Mouse (Mus musculus): ENCODE data around the gene Magea6. TPM values are rescaled to one million over a fixed set of nuclear protein-coding genes. Genes with fewer than 3 reads are reported as not detected.
"Not testable (repeated sequence)": the region's sequence is repeated elsewhere in the genome, so short reads cannot be mapped to it uniquely, and the experiment has no call there.

Gene Magea6
- not detected in 2 replicates for polyA plus RNA-seq (2014; fragmentation: Nextera tagmentation; extraction: Ambion mirVana)

- H3K27ac ChIP-seq (ENCODE audit: low read depth, low read length); H3K36me3 ChIP-seq (ENCODE audit: control insufficient read depth, insufficient read depth, low read length); H3K4me3 ChIP-seq (ENCODE audit: low read length); H3K4me1 ChIP-seq (ENCODE audit: control insufficient read depth, insufficient read depth, low read length); H3K4me2 ChIP-seq (replicated peaks; ENCODE audit: low read depth, low read length); ATAC-seq (ENCODE audit: low FRiP score, low TSS enrichment); H3K9me3 ChIP-seq (ENCODE audit: control insufficient read depth, low read length); H3K9ac ChIP-seq (ENCODE audit: low read depth, low read length); H3K27me3 ChIP-seq (ENCODE audit: control insufficient read depth, insufficient read depth, low read length): not testable (repeated sequence)
- 74% methylated on average over 1 of the region's 1 CpGs for WGBS
These were observed at the start of gene Magea6 for GRCm38 (mm10) chrX:154935887-154936286. Magea6 (minus strand) TSS chrX:154935987.

DNA sequence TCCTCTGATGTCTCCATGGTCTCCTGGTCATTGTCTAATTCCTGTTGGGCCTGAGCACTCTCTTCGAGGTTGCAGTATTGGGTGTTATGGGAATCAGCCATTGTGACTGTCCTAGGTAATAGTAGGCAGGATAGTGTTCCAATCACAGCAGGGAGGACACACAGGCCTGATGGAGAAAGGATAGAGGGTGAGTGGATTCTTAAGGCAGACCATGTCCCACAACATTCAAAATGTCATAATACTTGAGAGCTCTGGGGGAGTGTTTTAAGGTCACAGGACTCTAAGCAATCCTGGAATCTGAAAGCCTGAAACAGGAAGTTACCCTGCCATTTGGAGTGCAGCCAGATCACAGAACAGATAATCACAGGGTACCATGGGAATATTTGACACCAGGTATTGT is 13.6 kb upstream of the Magea6 start, which contains the start of gene Magea3:
Gene Magea3, minus strand, starts transcription at position 101 of the 400 bp plus-strand sequence.
- not testable (repeated sequence) for H3K27ac ChIP-seq (ENCODE audit: low read depth, low read length); H3K4me2 ChIP-seq (replicated peaks; ENCODE audit: low read depth, low read length); H3K27me3 ChIP-seq (ENCODE audit: control insufficient read depth, insufficient read depth, low read length); ATAC-seq (ENCODE audit: low FRiP score, low TSS enrichment); H3K36me3 ChIP-seq (ENCODE audit: control insufficient read depth, insufficient read depth, low read length); H3K9ac ChIP-seq (ENCODE audit: low read depth, low read length); H3K4me3 ChIP-seq (ENCODE audit: low read length); H3K9me3 ChIP-seq (ENCODE audit: control insufficient read depth, low read length); H3K4me1 ChIP-seq (ENCODE audit: control insufficient read depth, insufficient read depth, low read length)
- WGBS: 78% methylated on average over 1 of the region's 1 CpGs

- not testable (repeated sequence) for H3K4me2 ChIP-seq (replicated peaks; ENCODE audit: low read depth, low read length); H3K4me3 ChIP-seq (ENCODE audit: low read length); H3K9me3 ChIP-seq (ENCODE audit: control insufficient read depth, low read length); H3K4me1 ChIP-seq (ENCODE audit: control insufficient read depth, insufficient read depth, low read length); H3K9ac ChIP-seq (ENCODE audit: low read depth, low read length); H3K27ac ChIP-seq (ENCODE audit: low read depth, low read length); ATAC-seq (ENCODE audit: low FRiP score, low TSS enrichment); H3K27me3 ChIP-seq (ENCODE audit: control insufficient read depth, insufficient read depth, low read length); H3K36me3 ChIP-seq (ENCODE audit: control insufficient read depth, insufficient read depth, low read length)
- WGBS: 85% methylated on average over 3 of the region's 3 CpGs
These were observed 45.6 kb downstream of the Magea6 start, which contains the start of gene Cldn34b1 for GRCm38 (mm10) chrX:154890167-154890566. Cldn34b1 (minus strand) TSS chrX:154890267.

Other genes with a start within 250 kb of the Magea6 start
- gene Cldn34b1, start 45.7 kb downstream of the Magea6 start, polyA plus RNA-seq (2014; fragmentation: Nextera tagmentation; extraction: Ambion mirVana): not detected in 2 replicates
- gene Magea3, start 13.5 kb upstream of the Magea6 start, polyA plus RNA-seq (2014; fragmentation: Nextera tagmentation; extraction: Ambion mirVana): not detected in 2 replicates
- not detected in 2 replicates for gene Magea8, start 59.9 kb upstream of the Magea6 start, polyA plus RNA-seq (2014; fragmentation: Nextera tagmentation; extraction: Ambion mirVana)
- not detected in 2 replicates for gene Magea5, start 127.2 kb upstream of the Magea6 start, polyA plus RNA-seq (2014; fragmentation: Nextera tagmentation; extraction: Ambion mirVana)
- not detected in 2 replicates for gene Magea1, start 153.8 kb upstream of the Magea6 start, polyA plus RNA-seq (2014; fragmentation: Nextera tagmentation; extraction: Ambion mirVana)
- gene Magea2, start 157.7 kb upstream of the Magea6 start, polyA plus RNA-seq (2014; fragmentation: Nextera tagmentation; extraction: Ambion mirVana): not detected in 2 replicates
- gene Cldn34b2, start 192.4 kb upstream of the Magea6 start, polyA plus RNA-seq (2014; fragmentation: Nextera tagmentation; extraction: Ambion mirVana): not detected in 2 replicates

Measured in kidney, embryonic 14.5 days (tissue).